Mouse (Mus musculus) megakaryocyte, adult 5-6 weeks (primary cell): ENCODE results near the gene Lad1. TPM values are rescaled to one million over a fixed set of nuclear protein-coding genes. Genes with fewer than 3 reads are reported as not detected.

ENCODE experiments used
- ATAC-seq: 2 replicates; pipeline ENCODE4 v1.8.0; 2016; ENCODE audit warnings: mild to moderate bottlenecking, inconsistent platforms; ENCODE audit not compliant: poor library complexity, severe bottlenecking
- total RNA-seq, 2 experiments: library from RNA; stranded (forward) in 1 of 2; stranded (reverse) in 1 of 2; fragments of 153-499, 151-499 nt in 1 of 2; fragments of 221-1000, 200-1000 nt in 1 of 2; gene quantifications; 2 replicates each; pipeline versions ENCODE4 v1.2.3 to v1.2.4; 2015 to 2017

Lad1 gene
- not detected in 2 replicates for total RNA-seq (2015)
- total RNA-seq (2017), result not detected in 2 replicates

GRCm38 (mm10) chr1:135818481-135819086, at the start of gene Lad1:
Gene Lad1, plus strand, starts transcription at chr1:135818598.
- no peak for ATAC-seq

DNA sequence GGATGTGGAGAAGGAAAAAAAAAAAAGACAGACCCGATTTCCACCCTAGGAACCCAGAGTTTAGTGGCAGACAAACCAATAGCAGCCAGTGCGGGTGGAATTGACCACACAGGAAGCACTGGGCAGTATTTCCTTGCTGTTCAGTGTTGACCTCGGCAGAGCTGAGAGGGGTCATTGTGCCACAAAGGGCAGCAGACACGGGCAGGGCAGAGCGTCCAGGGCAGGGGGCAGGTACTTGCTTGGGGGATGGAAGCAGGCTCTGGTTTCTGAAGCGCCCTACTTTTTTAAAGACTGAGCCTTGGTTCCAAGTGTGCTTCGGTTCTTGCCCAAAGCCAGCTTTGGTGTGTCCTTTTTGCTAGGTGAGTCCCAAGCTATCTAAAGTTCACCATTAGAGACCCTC, 48.2 kb upstream of the Lad1 start:
- no peak for ATAC-seq

GRCm38 (mm10) chr1:135770896-135771572, 47.4 kb upstream of the Lad1 start:
- 0 out of 2 replicates have a peak, but pooled peaks have one; percentile 39 for ATAC-seq

DNA sequence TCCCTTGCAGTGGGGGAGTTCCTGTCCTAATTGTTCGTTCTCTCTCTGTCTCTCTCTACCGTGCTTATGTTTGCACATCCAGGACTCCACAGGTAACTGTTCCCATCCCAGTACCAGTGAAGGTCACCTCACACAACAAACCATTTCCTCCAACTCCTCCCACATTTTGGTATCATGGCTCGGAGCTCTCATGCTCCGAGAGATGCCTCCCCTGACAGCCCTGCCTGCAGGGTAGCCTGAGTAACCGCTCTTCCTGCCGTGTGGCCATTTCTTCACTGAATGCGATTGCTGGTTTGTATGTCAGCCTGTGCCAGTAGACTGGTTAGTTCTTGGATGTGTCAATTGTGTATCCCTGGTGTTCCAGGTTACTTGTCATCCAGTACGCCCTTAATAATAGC, 46.8 kb upstream of the Lad1 start:
- ATAC-seq, result no peak

DNA sequence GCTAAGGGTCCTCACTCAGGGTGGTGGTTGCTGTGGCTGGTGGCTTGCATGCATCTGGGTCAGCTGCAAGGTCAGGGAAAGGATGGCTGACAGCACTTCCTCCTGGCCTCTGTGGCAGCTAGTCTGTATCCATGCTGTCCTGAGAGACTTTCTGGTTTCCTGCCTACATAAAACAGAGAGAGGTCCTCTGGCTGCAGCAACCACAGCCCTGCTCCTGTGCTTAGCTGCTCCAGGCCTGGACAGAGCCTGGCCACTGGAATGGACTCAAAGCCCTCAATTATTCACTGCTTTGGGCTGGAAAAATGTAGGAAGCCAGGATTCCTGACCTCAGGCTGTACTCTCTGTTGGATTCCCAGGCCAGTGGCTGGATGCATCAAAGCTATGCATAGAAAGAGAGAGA, 41.8 kb upstream of the Lad1 start:
- ATAC-seq, result no peak

DNA sequence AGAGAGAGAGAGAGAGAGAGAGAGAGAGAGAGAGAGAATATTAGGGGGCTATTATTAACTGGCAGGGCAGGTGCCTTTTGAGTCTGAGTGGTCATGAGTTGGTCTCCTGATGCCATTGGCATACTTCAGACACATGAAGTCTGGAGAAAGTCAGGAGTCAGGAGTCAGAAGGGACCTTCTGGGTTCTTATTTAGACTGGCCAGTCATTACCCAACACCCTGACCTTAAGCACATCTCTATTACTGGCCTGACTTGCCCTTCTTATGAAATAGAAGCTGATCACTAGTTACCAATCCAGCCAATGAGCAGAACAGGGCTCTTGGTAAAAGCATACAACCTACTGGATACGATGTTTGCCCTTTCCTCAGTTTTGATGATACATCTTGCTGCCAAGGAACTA, 41.4 kb upstream of the Lad1 start:
- ATAC-seq, result no peak

DNA sequence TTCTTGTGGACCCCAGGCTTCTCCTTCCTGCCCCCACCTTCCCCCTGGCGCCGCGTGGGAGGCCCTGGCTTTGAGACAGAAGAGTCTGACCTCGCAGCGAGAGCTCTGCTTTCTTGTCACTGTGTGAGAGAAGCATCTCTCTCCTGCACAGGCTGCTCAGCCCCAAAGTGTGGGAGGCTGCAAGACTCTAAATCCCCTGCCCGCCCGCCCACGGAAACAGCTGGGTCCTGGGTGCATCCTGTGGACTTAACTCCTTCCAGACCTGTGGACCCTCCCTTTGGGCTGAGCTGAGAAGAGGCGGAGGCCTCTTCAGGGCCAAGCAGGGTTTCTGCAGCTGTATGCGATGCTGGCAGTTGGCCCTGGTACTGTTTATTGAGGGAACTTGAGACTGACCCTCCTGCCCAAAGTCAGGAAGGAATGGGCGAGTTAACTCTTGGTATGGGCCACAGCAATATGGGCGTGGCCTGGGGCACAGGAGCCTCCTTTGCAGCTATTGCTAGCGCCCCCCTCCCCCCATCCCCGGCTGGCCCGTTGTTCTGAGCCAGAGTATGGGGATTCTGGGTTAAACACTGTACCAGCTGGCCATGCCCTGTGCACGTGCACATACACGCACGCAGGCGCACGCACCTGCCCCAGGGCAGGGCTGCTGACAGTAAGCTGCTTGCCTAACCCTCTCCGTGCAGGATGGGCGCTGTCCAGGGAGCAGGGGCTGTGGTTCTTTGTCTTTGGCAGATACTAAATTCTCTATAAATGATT, 39.4 kb upstream of the Lad1 start, which contains the start of gene Tnni1:
Gene Tnni1, plus strand, starts transcription at position 655 of the 756 bp plus-strand sequence.
- ATAC-seq, result no peak

DNA sequence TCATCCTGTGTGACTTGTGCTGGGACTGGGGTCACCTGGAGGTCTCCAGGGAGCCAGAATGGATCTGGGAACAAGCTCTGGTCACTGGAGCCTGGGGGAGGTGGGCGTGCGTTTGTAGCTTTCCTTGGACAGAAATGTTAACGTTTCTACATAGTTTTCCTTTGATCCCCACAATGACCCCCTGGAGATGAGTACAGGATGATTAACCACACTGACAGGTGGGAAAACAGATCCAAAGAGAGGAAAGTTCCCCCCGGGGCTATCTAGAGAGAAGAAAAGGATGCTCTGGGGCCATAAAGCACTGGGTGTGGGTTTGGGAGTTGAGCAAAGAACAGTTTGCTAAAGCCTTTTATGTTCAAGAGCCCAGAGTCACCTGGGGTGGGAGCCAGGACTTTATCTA, 37.7 kb upstream of the Lad1 start:
- no peak for ATAC-seq

- peak; percentile 94 for ATAC-seq
Observed at GRCm38 (mm10) chr1:135781220-135781619, 37.2 kb upstream of the Lad1 start.

DNA sequence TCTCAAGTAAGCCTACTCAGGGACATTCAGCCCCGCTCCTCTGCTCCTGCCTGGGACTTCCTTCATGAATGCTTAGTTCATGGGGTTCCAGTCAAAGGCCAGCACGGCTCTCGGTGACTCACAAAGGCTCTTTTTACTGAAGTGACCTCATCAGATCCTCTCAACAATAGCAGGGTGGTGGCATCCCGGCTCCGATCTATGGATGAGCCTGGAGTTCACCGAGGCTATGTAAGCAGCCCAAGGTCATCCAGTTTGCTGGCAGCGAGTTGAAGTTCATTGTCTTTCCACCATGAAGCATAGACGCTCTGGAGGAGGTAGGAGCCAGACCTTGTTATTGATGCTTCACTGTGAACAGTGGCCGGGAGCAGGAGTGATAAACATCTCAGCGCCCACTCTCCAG, 35.6 kb upstream of the Lad1 start:
- ATAC-seq, result no peak

DNA sequence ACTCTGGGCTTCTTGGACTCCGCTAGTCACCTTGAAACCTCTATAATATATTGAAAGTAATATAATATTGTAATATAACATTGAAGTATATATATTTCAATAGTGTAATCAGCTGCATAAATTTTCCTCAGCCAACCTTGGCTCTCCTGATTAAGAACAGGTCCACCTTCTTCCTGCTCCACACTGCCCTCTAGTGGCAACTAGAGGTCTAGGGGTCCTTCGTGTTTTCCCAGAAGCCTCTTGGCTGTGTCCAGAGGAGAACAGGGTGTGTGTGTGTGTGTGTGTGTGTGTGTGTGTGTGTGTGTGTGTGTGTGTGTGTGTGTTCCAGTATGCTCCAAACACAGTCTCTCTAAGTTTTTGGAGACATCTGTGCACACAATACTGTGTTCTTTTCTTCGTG, 30.6 kb upstream of the Lad1 start:
- peak; percentile 72 for ATAC-seq

- ATAC-seq, result no peak
Observed at GRCm38 (mm10) chr1:135788708-135789107, 29.7 kb upstream of the Lad1 start.

DNA sequence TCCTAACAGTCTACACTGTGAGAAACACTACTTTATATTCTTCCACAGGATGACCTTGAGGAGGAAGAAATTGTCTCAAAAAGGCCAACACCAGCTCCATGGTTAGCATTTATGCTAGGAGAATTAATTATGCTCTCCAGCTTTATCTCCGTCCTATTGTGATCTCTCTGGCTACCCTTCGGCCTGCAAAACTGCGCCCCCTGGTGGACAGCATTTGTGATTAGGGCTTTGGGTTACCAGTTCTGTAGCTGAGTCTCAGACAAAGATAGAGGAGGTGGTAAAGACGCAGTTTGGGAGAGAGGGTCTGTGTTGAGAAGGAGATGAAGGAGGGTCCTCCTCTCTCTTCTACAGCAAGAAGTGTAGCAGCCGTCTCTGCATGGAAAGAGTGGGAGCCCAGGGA, 28.6 kb upstream of the Lad1 start:
- ATAC-seq, result peak; percentile 62

DNA sequence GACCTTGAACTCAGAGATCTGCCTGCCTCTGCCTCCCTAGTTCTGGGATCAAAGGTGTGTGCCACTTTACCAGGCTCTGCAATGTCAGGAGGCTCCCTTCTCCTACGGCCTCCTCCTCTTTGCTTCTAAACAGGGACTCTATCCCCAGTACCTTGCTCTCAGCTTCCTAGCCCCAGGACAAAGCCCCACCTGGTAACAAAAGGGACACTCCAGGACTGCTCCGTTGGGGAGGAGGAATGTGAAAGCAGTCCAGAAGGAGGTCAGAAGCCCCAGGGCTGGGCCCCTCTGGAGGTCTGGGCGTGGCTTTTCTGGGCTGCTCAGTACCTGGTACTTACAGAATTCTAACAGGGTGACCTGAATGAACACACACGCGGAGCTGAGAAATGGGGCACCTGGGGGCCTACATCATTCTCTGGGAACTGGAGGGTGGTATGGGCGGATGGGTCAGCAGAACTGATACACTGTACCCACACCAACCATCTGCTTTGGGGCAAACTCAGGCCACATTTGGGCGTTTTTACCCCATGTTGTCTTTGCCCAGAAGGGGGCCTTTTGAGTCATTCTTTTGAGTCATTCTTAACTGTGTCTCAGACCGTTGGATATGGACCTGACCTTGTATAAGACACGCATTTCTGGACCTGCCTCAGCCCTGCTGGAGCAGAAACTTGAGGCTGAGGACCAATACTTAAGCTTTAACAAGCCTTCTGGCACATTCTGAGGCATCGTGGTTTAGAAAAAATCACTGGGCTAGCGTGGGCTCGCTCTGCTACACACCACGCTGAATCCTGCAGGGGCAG, 26.1 kb upstream of the Lad1 start:
- no peak for ATAC-seq

- peak; percentile 73 for ATAC-seq
Observed at GRCm38 (mm10) chr1:135793370-135794215, 24.8 kb upstream of the Lad1 start.

- peak; percentile 20 for ATAC-seq
Observed at GRCm38 (mm10) chr1:135794216-135795134, 23.9 kb upstream of the Lad1 start.

- ATAC-seq, result no peak
Observed at GRCm38 (mm10) chr1:135798492-135798891, 19.9 kb upstream of the Lad1 start.

GRCm38 (mm10) chr1:135799109-135799627, 19.2 kb upstream of the Lad1 start:
- ATAC-seq, result no peak
